Mouse (Mus musculus) mouse trophoblast stem cell (cell line): ENCODE results near the gene S100a14.

Experiments
- in situ Hi-C, 2 experiments: fragments of 300-500 bp; cut with MseI, MboI; formaldehyde crosslinking; loops; 2 replicates in 1 of 2; 3 replicates in 1 of 2; pipeline ENCODE4 v1.15.1; 2025

The S100a14 gene

DNA sequence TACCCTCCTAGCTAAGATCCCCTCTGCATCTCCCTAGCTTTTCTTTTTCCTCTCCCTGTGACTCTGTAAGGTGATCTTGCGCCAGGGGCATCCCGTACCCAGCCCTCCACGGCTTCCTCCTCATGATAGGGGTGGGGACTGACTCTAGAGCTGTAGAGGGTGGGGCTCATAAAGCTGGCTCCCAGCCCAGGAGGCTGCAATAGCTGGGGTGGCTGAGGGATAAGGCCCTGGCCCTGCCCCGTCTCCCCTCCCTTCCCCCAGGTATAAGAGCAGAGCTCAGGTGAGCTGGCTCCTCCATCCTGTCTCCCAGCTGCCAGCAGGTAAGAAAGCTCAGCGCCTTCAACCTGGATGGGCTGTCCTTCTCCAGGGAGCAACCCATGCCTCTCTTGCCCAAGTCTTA, at the start of gene S100a14:
TSS of gene S100a14 (plus strand) at position 277 of the 400 bp plus-strand sequence.
- in situ Hi-C loops: loop anchor here in 1 of 2 experiments (10.0 kb wide), 1 partner anchor 48 kb away; no protein-coding TSS in a partner anchor

DNA sequence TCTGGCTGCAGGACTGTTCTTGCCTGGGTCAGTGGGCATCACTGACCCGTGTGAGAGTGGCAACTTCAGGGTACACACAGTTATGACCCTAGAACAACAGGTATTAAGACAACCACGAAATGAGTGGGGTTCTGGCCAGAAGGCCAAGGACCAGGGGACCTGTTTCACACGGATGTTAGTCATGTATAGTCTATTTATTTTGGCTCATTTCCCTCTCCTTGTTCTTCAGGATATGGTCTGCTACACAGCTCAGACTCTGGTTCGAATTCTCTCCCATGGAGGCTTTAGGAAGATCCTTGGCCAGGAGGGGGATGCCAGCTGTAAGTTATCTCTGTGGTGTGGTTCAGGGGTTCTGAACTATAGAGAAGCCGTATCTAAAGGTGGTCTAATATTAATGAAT, 39.7 kb upstream of the S100a14 start:
- in situ Hi-C loops: no loop called here

DNA sequence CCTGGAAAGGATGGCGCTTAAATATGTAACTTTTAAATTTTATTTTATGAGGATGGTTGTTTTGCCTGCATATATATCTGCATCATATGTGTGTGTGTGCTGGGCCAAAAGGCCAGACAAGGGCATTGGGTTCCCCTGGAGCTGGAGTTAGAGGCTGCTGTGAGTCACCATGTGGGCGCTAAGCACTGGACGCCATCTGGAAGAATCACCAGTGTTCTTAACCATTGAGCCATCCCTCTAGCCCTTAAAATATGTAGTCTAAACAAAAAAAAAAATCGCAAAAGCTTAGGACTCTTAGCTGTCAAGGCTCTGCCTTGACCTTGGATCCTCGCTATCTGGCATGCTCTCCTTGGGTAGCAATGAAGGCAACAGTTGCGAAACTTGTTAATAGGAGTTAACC, 38.1 kb upstream of the S100a14 start:
- in situ Hi-C loops: no loop called here

DNA sequence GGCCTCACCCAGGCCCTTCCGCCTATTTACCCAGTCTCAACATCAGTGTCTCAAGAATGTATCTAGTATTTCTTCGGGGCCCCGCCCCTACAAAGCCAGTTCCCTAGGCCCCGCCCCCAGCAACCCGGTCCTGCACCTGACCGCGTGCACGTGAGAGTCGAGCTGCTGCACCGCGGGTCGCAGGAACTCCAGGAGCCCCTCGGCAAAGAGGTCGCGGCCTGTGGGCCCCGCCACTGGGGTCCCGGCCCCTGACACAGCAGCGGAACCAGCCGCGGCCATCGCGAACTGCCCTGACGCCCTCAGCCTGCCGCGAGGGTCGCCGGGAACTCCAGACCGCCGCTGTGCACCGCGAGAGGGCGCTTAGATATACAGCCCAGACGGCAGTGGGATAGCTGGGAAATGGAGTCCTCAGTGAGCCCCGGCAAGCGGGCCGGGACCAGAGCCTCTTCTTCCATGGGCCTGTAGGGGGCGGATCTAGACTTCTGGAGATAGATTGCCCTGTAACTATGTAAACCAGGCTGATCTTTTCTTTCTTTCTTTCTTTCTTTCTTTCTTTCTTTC, 35.9 kb upstream of the S100a14 start, which contains the start of gene Snapin:
TSS of gene Snapin (minus strand) at position 338 of the 561 bp plus-strand sequence.
- in situ Hi-C loops: no loop called here

DNA sequence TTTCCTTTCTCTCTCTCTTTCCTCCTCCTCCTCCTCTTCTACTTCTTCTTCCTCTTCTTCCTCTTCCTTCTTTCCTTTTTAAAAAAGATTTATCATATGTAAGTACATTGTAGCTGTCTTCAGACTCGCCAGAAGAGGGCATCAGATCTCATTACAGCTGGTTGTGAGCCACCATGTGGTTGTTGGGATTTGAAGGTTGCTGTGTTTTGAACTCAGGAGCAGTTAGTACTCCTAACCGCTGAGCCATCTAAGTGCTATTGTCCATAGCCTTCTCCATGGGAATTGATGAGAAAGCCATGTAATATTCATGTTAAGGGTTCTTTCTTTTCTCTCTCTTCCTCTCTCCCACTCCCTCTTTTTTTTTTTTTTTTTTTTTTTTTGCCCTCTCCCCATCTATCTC, 35.3 kb upstream of the S100a14 start:
- in situ Hi-C loops: no loop called here

DNA sequence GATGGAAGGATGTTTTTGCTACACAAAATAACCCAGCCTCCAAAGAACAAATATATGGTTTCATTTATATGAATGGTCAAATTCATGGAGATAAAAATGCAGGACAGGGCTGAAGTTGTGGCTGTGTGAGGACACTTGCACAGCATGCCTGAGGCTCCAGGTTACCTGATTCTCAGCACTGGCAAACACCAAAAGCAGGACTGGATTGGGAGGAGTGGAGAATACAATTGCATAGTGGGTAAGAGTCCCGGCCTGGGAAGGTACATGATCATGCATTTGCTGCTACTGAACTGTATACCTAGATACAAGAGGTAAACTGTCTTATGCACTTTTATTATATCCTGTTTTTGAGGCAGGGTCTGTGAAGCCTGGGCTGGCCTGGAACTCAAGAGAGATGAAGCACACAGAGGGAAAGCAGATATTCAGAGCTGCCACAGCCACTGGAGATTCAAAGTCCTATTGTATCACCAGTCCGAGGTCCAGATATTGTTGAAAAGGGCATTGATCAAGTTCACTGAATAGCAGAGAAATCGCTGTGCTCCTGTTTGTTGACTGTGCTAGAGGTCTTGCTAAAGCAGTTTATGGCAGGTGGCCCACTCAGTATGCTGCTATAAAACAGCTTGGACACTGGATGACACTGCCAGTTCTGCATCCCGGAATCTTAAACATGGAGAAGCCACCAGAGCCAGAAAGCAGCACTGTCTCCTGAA, 32.7 kb upstream of the S100a14 start:
- in situ Hi-C loops: no loop called here

DNA sequence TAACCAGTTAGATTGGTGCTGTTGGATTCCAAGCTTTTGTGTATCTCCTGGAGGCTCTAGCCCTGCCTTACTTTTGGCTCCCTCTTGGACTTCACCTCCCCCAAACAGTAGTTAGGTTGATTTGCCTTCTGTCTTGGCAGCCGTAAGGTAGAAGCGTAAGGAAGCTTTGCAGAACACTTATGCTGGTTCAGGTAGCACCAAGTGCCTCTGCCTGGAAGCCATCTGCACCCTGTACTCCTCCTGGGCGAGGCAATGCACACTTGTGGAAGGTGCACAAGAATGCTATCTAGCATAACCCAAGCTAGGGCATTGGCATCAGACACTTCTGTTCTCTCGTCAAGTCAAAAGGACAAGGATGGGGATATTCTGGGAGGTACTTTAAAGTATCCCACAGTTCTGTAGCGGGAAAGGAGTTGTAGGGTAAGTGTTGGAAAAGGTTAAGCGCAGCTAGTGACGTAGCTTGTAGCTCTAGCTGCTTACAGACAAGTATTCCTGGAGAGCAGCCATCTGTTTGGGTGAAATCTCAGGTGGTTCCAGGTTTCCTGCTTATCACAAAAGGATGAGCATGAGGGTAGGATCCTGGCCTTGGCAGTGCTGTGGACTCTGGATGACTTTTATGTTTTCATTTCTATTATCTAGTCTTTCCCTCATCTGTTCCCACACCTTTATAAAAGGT, 30.7 kb upstream of the S100a14 start:
- in situ Hi-C loops: no loop called here

DNA sequence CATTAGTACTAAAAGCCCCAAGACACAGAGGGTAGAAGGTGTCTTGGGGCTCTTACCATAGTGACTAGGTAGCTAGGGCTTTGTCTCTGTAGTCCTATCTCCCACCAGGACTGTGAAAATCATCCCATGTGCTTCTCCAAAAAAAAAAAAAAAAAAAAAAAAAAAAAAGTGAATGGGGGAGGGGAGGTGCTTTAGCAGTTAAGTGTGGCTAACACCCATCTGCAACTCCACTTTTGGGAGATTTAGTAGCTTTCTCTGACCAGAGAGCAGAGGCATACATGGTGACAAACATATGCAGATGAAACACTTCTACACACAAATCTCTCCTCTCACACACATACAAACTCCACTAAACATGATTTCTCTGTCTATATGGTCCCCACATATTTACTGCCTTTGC, 29.1 kb upstream of the S100a14 start:
- in situ Hi-C loops: no loop called here

DNA sequence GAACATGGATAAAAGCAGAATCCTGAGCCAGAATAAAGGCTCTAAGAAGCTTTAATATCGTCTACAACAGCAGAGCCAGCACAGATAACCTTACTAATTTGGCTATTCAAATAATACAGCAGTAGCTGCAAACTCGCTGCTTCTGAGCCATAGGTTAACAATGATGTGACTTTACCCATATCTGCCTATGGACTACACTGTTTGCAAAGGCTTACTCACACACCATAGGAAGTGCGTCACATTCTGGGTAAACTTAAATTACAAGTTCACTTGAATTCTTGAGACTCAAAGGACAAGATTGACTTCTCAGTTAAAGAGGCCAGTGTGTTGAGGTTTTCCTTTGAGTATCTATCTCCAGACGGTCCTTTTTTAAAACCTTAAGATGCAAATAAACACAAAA, 23.2 kb upstream of the S100a14 start:
- in situ Hi-C loops: no loop called here

DNA sequence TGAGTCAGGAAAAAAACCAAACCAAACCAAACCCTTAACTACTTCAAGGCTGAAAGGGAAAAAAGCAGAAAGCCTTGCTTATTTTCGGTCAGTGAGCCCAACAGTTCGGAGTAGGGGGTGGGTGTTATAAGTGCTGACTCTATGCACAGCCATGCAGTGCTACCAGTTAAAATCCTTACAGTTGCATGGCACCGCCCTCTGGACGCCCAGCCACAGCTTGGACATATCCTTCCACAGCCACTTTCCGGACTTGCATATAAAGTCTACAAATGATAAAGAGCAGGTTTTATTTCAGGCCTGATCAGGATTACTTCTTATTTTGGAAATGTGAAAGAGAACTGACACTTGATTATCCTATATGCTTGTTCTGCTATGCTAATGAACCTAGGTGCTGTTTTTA, 21.4 kb upstream of the S100a14 start:
- in situ Hi-C loops: no loop called here

DNA sequence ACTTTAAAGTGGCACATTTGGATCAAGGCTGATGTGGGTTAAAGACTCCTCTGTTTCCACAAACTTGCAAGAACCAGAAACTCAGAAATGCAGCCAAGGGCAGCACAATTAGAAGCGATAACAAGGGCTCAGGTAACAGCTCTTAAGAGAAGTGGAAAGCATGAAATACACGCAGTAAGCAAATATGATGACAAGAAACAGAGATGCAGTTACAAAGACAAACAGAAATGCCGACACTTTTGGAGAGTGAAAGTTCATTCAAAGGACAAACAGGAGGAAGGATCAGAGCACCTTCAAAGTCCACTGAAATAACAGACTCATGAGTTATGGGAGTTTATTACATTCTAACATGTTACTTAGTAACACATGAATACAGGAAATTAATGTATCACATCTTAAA, 20.3 kb upstream of the S100a14 start:
- in situ Hi-C loops: no loop called here

DNA sequence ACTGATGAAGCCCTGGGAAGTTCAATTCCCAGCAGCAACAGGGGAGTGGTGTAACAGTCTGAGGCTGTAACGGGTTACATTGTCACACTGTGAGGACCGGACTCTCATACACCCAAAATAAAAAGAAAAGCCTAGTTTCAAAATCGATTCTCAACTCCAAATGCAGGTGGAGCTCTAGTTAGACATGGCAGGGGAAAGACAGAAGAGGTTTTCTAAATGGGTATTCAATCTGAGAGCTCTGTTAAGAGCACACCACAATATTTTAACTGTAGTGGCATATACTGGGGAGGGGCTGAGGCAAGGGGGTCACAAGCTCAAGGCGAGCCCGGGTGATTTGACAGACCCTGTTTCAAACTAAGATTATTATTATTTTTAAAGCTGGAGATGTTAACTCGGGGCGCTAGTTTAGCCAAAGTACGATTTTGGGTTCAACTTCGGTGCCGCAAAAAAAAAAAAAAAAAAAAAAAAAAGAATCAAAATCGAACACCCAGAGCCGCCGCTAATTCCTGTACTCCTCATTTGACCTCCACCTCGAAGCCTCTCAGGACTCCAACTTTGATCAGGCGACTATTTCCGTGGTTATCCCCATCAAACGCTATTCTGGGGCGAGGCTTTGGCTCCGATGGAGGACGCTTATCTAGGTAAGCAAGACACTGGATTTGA, 18.2 kb upstream of the S100a14 start:
- in situ Hi-C loops: no loop called here

DNA sequence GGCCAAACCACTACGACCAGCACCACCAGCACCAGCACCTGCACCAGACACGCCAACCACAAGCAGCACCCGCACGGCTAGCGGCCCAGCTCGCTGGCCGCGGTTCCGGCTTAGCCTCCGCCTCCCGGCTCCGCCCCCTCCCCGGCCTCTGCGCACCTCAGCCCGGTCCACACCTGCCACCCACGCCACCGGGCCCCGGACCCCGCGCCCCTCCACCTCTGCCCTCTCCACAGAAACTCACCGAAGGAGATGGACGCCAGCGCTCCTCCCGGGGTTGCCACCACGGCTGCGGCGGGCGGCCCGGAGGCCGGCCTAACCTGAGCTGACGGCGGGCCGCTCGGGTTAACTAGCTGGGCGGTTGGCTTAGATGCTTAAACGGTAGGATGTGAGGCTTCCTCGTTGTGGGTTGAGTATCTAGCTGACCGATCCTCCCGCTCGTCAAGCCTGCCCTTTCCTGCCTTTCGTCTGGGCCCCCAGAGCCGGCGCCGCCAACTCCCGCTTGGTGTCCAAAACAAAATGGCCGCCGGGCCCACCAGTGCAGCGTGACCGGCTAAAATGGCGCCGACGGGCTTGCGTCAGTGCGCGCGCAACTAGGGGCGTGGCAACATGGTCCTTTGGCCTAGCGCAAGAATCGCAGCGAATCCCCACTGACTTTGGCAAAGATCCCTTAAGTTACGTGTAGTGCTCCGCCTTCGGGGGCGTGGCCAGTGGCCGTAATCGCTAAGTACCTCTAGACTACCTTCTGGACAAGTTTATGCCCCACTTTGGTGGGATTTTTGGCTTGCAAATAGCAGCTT, 17.5 kb upstream of the S100a14 start, which contains the start of gene Chtop:
TSS of gene Chtop (minus strand) at position 549 of the 797 bp plus-strand sequence.
- in situ Hi-C loops: no loop called here

DNA sequence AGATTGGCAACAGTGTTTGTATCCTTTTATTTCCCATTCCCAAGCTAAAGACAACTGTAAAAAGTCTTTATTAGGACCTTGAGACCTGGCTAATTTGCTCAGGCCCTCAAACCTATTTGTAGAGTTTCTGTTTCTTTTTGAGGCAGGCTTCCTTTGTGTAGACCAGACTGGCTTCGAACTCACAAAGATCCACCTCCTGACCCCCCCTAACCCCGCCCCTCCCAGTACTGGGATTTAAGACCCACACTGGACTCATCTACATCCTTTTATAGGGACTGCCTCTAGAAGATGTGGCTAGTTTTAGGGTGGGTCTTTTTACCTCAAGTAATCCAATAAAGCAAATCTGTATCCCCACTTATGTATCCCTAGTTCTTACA, 16.9 kb upstream of the S100a14 start:
- in situ Hi-C loops: loop anchor here in 1 of 2 experiments (10.0 kb wide), 1 partner anchor 115 kb away; no protein-coding TSS in a partner anchor

DNA sequence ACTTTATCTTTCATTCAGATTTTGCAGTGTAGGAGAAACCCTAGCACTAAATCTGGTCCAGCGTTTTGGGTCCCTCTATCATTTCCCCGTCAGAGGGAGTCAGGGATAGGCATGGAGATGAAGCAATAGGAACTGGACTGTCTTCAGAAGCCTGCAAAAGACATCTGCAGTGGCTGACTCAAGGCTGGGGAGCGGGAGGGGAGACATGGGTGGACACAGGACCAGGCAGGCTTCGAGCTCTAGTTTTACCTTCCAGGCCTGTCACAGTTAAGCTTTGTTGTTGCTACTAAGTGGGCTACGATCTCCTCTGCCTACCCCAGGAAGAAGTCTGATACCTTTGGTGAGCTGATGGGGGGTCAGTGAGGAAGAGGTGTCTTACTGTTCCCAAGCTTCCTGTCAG, 14.4 kb upstream of the S100a14 start:
- in situ Hi-C loops: loop anchor here in 1 of 2 experiments (10.0 kb wide), 1 partner anchor 113 kb away; no protein-coding TSS in a partner anchor

DNA sequence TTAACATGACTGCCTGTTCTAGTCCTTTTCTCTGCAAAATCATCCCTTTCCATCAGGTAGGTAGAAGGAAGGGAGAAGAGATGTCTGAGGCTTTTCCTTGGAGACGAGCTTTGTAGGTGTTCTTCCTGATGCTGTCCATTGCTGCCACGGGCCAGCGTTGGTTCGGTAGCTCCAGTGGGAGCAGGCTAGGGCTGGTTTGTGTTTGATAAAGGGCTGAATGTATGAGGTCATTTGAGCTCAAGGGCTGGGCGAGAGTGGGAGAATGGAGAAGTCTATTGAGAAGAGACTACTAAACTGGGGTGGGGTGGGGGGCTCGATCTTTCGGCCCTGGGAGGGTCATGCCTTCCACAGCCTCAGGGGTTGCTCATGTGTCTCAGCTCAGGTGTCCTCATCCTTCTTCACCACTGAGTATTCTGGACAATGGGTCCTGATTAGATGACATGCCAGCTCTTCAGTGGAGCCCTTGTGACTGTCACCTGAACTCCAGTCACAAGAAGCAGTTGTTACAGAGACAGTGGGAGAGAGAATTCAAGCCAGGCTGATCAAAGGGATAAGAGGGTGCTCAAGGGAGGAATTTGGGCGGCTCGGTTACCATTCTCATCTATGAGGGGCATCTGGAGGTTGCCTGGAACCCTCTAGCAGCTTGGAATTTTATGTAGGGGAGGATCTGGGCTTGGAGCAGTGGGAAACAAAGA, 13.6 kb upstream of the S100a14 start:
- in situ Hi-C loops: loop anchor here in 1 of 2 experiments (10.0 kb wide), 1 partner anchor 112 kb away; no protein-coding TSS in a partner anchor

DNA sequence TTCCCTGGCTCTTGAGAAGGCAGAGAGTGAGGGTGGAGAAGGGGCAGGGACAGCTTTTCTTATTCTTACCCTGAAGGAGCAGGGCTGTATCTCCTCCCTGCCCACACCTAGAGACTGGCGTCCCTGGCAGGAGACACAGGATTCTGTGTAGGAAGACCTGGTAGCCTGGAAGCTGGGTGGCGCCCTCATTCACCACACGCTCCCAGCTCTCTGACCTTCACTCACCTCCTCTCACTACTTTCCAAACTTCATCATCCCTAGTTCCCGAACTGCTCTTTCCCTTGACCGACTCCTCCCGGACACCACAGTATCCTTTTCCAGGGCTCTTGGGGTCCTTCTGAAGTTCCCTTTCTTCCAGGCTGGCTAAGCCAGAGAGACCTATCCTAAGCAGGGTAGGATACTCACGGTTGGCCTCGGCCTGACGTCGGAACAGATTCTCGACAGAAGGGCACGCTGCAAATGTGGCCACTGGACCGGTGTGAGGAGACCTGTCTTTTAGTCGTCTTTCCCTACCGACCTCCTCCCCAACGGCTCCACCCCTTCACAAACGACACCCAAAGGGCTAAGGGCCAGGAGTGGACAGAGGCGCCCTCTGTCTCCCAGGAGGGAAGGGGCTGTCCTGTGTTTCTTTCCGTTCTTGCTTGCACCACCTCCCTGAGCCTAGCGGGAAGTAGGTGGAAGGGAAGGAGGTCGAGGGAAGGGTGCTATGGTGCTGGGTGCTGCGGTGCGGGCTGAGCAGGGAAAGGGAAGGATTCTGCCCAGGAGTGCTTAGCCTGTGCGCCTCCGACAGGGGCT, 12.7 kb upstream of the S100a14 start, which contains the start of the genes S100a1 and S100a13:
TSS of gene S100a1 (minus strand) at position 597 of the 795 bp plus-strand sequence.
TSS of gene S100a13 (plus strand) at position 640 of the 795 bp plus-strand sequence.
- in situ Hi-C loops: loop anchor here in 1 of 2 experiments (10.0 kb wide), 1 partner anchor 111 kb away; no protein-coding TSS in a partner anchor

DNA sequence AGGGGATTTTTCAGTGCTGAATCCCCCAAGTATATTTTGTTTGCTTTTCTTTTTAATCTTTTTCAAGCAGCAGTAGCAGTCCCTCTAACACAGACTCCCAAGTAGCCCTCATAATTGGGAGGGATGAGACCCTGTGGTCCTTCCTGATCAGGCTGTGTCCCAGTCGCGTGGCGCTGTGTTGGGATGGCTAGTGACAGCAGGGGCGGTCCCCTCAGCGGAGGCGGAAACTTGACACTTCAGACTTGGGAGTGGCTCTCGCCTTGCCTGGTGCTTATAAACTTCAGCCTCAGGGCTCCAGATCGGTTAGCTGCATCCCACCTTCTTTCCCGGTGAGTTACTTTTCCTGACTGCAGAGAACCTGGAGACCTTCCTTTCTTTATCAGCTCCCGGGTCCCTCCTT, 12.0 kb upstream of the S100a14 start:
- in situ Hi-C loops: loop anchor here in 1 of 2 experiments (10.0 kb wide), 1 partner anchor 110 kb away; no protein-coding TSS in a partner anchor

DNA sequence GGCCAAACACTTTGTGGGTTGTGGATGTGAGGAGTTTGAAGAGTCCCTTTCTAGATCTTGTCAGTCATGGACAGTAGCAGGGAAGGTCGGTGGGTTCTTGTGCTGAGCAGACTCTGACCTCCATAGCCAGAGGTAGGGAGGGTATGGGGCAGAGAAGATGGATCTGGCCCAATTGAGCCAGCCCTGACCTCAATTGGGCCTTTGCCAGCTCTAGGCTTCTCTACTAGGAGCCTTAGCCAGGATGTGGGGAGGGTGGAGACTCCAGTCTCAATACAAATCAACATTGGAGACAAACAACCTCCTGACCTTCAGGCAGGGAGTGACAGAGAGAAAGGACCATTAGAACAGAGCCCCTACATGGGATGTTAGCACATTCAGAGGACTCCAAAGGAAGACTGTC, 11.4 kb upstream of the S100a14 start:
- in situ Hi-C loops: loop anchor here in 1 of 2 experiments (10.0 kb wide), 1 partner anchor 110 kb away; no protein-coding TSS in a partner anchor
